Mouse (Mus musculus): ENCODE measurements around the gene Echdc1. TPM values are rescaled to one million over a fixed set of nuclear protein-coding genes. Genes with fewer than 3 reads are reported as not detected.
A peak's percentile ranks its signal among the peaks of the same experiment; 100 is the strongest.

Echdc1 gene
- polyA plus RNA-seq (2012; rRNA removed) (4.9 and 10.4 TPM in 2 replicates), polyA plus RNA-seq (2014; fragmentation: Nextera tagmentation; extraction: Ambion mirVana) (18.3 and 21.0 TPM in 2 replicates)

GRCm38 (mm10) chr10:29313064-29313638, at the start of gene Echdc1:
Gene Echdc1 (plus strand): TSS chr10:29313166.
- ATAC-seq (ENCODE audit: insufficient read depth) (peak; percentile 97), DNase-seq (ENCODE audit: low read depth in 3 of 3, low spot score in 3 of 3) (peak; percentile 71 to 77 (median 75))
- Histone ChIP-seq H3K27ac (peak within 1 kb of the TSS; percentile 60), H3K9ac (replicated peaks) (peak within 1 kb of the TSS; percentile 61), H3K36me3 (replicated peaks; ENCODE audit: control insufficient read depth, insufficient read depth, low read depth) (no peaks in the 10 kb centered on the region), H3K4me1 (replicated peaks; ENCODE audit: control insufficient read depth in 2 of 2, insufficient read depth in 2 of 2, low read length in 1 of 2) (peaks cover 0 to 7% of the 10 kb centered on the region in 2 experiments; a peak in 2 of 4 replicates), H3K9me3 (ENCODE audit: control insufficient read depth, low read length) (no peaks in the 10 kb centered on the region), H3K4me2 (ENCODE audit: low read depth) (peak within 1 kb of the TSS; percentile 77), H3K27me3 (ENCODE audit: control insufficient read depth, insufficient read depth, low read length) (no peaks in the 10 kb centered on the region), H3K4me3 (ENCODE audit: insufficient read depth in 1 of 2, low read depth in 2 of 2, low read length in 2 of 2) (peak within 1 kb of the TSS; percentile 69 to 73)
- under 1% methylated on average over 44 of the region's 49 CpGs for WGBS (ENCODE audit: insufficient replicate concordance)
- peak; percentile 89 for TF ChIP-seq CTCF (IDR thresholded peaks at IDR 0.05; ENCODE audit: low read depth)
- no peak for TF ChIP-seq EP300 (IDR thresholded peaks at IDR 0.05; ENCODE audit: low read depth)

- DNase-seq (ENCODE audit: low read depth in 3 of 3, low spot score in 3 of 3) (no peak), ATAC-seq (ENCODE audit: insufficient read depth) (no peak)
- Histone ChIP-seq H3K36me3 (replicated peaks; ENCODE audit: control insufficient read depth, insufficient read depth, low read depth) (no peaks in the 10 kb centered on the region), H3K27ac (no peak overlapping the region), H3K9me3 (ENCODE audit: control insufficient read depth, low read length) (no peaks in the 10 kb centered on the region), H3K4me1 (replicated peaks; ENCODE audit: control insufficient read depth in 2 of 2, insufficient read depth in 2 of 2, low read length in 1 of 2) (no peaks in the 10 kb centered on the region), H3K4me3 (ENCODE audit: insufficient read depth in 1 of 2, low read depth in 2 of 2, low read length in 2 of 2) (no peak overlapping the region), H3K4me2 (ENCODE audit: low read depth) (no peak overlapping the region), H3K27me3 (ENCODE audit: control insufficient read depth, insufficient read depth, low read length) (no peaks in the 10 kb centered on the region), H3K9ac (replicated peaks) (no peak overlapping the region)
- TF ChIP-seq CTCF (IDR thresholded peaks at IDR 0.05; ENCODE audit: low read depth) (no peak), EP300 (IDR thresholded peaks at IDR 0.05; ENCODE audit: low read depth) (no peak)
- 27% methylated on average over 1 of the region's 1 CpGs for WGBS (ENCODE audit: insufficient replicate concordance)
Observed at GRCm38 (mm10) chr10:29281736-29282135, 31.2 kb upstream of the Echdc1 start.

DNA sequence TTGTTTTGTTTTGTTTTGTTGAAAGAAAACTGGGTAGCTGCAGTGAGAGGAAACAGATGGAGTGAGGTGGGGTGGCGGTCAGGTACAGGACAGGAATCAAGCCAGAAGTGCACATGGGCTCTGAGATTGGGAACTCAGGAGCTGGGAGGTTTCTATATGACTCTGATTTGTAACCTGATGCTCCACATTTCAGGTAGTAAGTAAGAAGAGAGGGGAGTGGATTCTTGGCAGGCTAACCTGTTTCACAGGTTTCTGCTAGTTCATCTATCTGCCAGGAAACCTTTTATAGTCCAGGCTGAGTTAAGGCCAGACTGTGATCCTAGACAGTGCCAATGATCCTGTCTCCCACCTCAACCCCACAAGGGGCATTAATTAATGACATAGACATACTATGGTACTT, 27.2 kb upstream of the Echdc1 start:
- ATAC-seq (ENCODE audit: insufficient read depth): no peak
- no peak overlapping the region for H3K27ac ChIP-seq
- no peaks in the 10 kb centered on the region for H3K36me3 ChIP-seq (replicated peaks; ENCODE audit: control insufficient read depth, insufficient read depth, low read depth)
- H3K4me2 ChIP-seq (ENCODE audit: low read depth): no peak overlapping the region
- 54% methylated on average over 1 of the region's 1 CpGs for WGBS (ENCODE audit: insufficient replicate concordance)
- no peaks in the 10 kb centered on the region for H3K27me3 ChIP-seq (ENCODE audit: control insufficient read depth, insufficient read depth, low read length)
- H3K9me3 ChIP-seq (ENCODE audit: control insufficient read depth, low read length): no peaks in the 10 kb centered on the region
- no peak for DNase-seq (ENCODE audit: low read depth in 3 of 3, low spot score in 3 of 3)
- no peaks in the 10 kb centered on the region for H3K4me1 ChIP-seq (replicated peaks; ENCODE audit: control insufficient read depth in 2 of 2, insufficient read depth in 2 of 2, low read length in 1 of 2)
- TF ChIP-seq EP300 (IDR thresholded peaks at IDR 0.05; ENCODE audit: low read depth) (no peak), CTCF (IDR thresholded peaks at IDR 0.05; ENCODE audit: low read depth) (no peak)
- H3K4me3 ChIP-seq (ENCODE audit: insufficient read depth in 1 of 2, low read depth in 2 of 2, low read length in 2 of 2): no peak overlapping the region
- H3K9ac ChIP-seq (replicated peaks): no peak overlapping the region

DNA sequence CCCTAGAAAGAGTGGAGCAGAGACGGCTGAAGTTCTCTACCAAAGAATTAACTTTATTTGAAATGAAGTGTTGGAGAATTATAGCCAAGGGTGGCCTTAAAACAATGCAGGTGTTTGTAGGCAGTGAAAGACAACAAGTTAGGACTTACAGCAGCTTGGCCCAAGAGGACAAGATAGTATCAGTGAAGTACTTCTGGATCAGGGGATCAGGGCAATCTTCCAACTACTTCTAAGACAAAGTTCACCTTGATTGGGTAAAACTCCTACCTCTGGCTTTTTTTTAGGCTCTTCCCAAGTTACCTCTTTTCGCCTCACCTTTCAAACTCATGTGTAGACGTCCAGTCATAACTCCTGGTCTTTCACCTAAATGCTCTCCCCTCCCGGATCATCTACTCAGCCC, 10.7 kb upstream of the Echdc1 start:
- Histone ChIP-seq H3K27me3 (ENCODE audit: control insufficient read depth, insufficient read depth, low read length) (no peaks in the 10 kb centered on the region), H3K36me3 (replicated peaks; ENCODE audit: control insufficient read depth, insufficient read depth, low read depth) (no peaks in the 10 kb centered on the region), H3K4me2 (ENCODE audit: low read depth) (no peak overlapping the region), H3K4me1 (replicated peaks; ENCODE audit: control insufficient read depth in 2 of 2, insufficient read depth in 2 of 2, low read length in 1 of 2) (no peaks in the 10 kb centered on the region), H3K9ac (replicated peaks) (no peak overlapping the region), H3K4me3 (ENCODE audit: insufficient read depth in 1 of 2, low read depth in 2 of 2, low read length in 2 of 2) (no peak overlapping the region), H3K9me3 (ENCODE audit: control insufficient read depth, low read length) (no peaks in the 10 kb centered on the region), H3K27ac (no peak overlapping the region)
- DNase-seq (ENCODE audit: low read depth in 3 of 3, low spot score in 3 of 3): no peak
- ATAC-seq (ENCODE audit: insufficient read depth): no peak
- WGBS (ENCODE audit: insufficient replicate concordance): 69% methylated on average over 4 of the region's 4 CpGs
- TF ChIP-seq EP300 (IDR thresholded peaks at IDR 0.05; ENCODE audit: low read depth) (no peak), CTCF (IDR thresholded peaks at IDR 0.05; ENCODE audit: low read depth) (no peak)

DNA sequence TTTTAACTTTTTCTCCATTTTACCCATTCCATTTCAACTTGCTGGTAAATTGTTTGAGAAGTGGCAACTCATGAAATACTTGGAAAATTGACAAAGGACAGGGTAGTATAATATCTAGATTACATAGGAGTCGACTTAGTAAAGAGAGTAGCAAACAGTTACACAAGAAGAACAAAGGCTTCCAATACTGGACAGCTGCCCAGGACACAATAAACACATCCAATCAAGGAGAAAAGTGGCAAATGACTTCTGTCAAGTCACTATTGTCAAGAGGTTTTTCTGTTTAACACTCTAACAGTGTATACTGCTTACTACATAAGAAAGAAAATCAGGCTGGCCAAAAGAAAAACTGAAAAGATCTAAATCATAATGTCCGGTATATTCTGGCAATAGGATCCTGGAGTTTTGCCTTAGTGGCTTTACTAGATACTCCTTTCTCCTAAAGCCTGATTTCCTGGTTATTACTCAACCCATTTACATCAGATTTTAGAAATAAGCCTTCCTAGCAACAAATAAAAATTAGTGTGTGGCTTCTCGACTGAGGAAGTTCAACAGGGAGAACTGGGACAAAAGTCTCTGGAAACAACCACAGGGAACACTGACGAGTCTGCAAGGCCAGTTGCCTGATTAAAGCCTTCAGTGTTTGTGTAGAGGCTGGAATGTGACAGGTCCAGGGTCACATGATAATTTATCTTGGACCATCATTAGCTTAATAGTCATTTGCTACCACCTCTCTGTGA, 1.3 kb upstream of the Echdc1 start:
- Histone ChIP-seq H3K4me3 (ENCODE audit: insufficient read depth in 1 of 2, low read depth in 2 of 2, low read length in 2 of 2) (peak overlapping the region in 1 of 2 experiments; percentile 73; a peak in 2 of 4 replicates), H3K9ac (replicated peaks) (no peak overlapping the region), H3K27me3 (ENCODE audit: control insufficient read depth, insufficient read depth, low read length) (no peaks in the 10 kb centered on the region), H3K4me1 (replicated peaks; ENCODE audit: control insufficient read depth in 2 of 2, insufficient read depth in 2 of 2, low read length in 1 of 2) (peaks cover 0 to 7% of the 10 kb centered on the region in 2 experiments; a peak in 2 of 4 replicates), H3K4me2 (ENCODE audit: low read depth) (peak overlapping the region; percentile 77), H3K27ac (no peak overlapping the region), H3K9me3 (ENCODE audit: control insufficient read depth, low read length) (no peaks in the 10 kb centered on the region), H3K36me3 (replicated peaks; ENCODE audit: control insufficient read depth, insufficient read depth, low read depth) (no peaks in the 10 kb centered on the region)
- TF ChIP-seq EP300 (IDR thresholded peaks at IDR 0.05; ENCODE audit: low read depth) (no peak), CTCF (IDR thresholded peaks at IDR 0.05; ENCODE audit: low read depth) (no peak)
- WGBS (ENCODE audit: insufficient replicate concordance): 55% methylated on average over 4 of the region's 4 CpGs
- ATAC-seq (ENCODE audit: insufficient read depth) (no peak), DNase-seq (ENCODE audit: low read depth in 3 of 3, low spot score in 3 of 3) (no peak)

Measured in liver, embryonic 14.5 days (tissue).